Mouse (Mus musculus): ENCODE results near the gene Vps53. TPM values are rescaled to one million over a fixed set of nuclear protein-coding genes. Genes with fewer than 3 reads are reported as not detected.

The Vps53 gene
- polyA plus RNA-seq, 1 experiment from 2014 or later: 67.6 TPM

- Histone ChIP-seq H3K27me3 (0 out of 2 replicates have a peak, but pooled peaks cover 4% of the 10 kb centered on the region), H3K4me2 (replicated peaks) (peak within 1 kb of the TSS; percentile 91), H3K9ac (replicated peaks) (peak within 1 kb of the TSS; percentile 48; the same call in 1 of the 2 replicates), H3K4me1 (peaks cover 8% of the 10 kb centered on the region), H3K9me3 (no peaks in the 10 kb centered on the region), H3K36me3 (no peaks in the 10 kb centered on the region), H3K27ac (replicated peaks) (no peak within 1 kb of the TSS), H3K4me3 (peak within 1 kb of the TSS; percentile 61)
- ATAC-seq (replicated peaks): peak; percentile 68; the same call in 1 of the 2 replicates
- WGBS: 12% methylated on average over 36 of the region's 36 CpGs
These were observed 179.8 kb downstream of the Vps53 start, which contains the start of gene 1700016K19Rik for GRCm38 (mm10) chr11:75999440-76000155. Gene 1700016K19Rik, plus strand, starts transcription at chr11:75999912.

Other genes with a start within 250 kb of the Vps53 start
- gene Rph3al, start 241.2 kb downstream of the Vps53 start, polyA plus RNA-seq (2015; fragmentation: Nextera tagmentation; extraction: Ambion mirVana): 1.1 and 1.5 TPM in 2 replicates
- gene 1700016K19Rik, start 179.7 kb downstream of the Vps53 start, polyA plus RNA-seq (2015; fragmentation: Nextera tagmentation; extraction: Ambion mirVana): 2.1 and 4.1 TPM in 2 replicates
- 5.9 and 6.1 TPM in 2 replicates for gene Rflnb, start 151.9 kb downstream of the Vps53 start, polyA plus RNA-seq (2015; fragmentation: Nextera tagmentation; extraction: Ambion mirVana)
- 20.2 TPM in 2 replicates for gene Fam57a, start within 50 bp of the Vps53 start, polyA plus RNA-seq (2015; fragmentation: Nextera tagmentation; extraction: Ambion mirVana)
- gene Dbil5, start 38.0 kb upstream of the Vps53 start, polyA plus RNA-seq (2015; fragmentation: Nextera tagmentation; extraction: Ambion mirVana): not detected in 2 replicates
- 18.1 and 18.7 TPM in 2 replicates for gene Gemin4, start 38.0 kb upstream of the Vps53 start, polyA plus RNA-seq (2015; fragmentation: Nextera tagmentation; extraction: Ambion mirVana)
- 20.2 and 22.2 TPM in 2 replicates for gene Mrm3, start 64.1 kb upstream of the Vps53 start, polyA plus RNA-seq (2015; fragmentation: Nextera tagmentation; extraction: Ambion mirVana)
- 118 and 120 TPM in 2 replicates for gene Glod4, start 64.1 kb upstream of the Vps53 start, polyA plus RNA-seq (2015; fragmentation: Nextera tagmentation; extraction: Ambion mirVana)
- 15.4 and 19.9 TPM in 2 replicates for gene Nxn, start 219.5 kb upstream of the Vps53 start, polyA plus RNA-seq (2015; fragmentation: Nextera tagmentation; extraction: Ambion mirVana)
- 93.3 and 106 TPM in 2 replicates for gene Timm22, start 227.3 kb upstream of the Vps53 start, polyA plus RNA-seq (2015; fragmentation: Nextera tagmentation; extraction: Ambion mirVana)

All from forebrain, embryonic 15.5 days (tissue).